Comparison of ENCODE assay signal across 24 mouse cellular contexts in genomic region chr11:114281846-114282245, GRCm38 (mm10).
DNase-seq lines count a peak whose midpoint lies in the region; ATAC-seq and TF ChIP-seq lines count a peak whose summit lies in the region.
"Had no signal": no experiment of that assay in that cellular context is flagged by ENCODE, and none has a peak within 500 bp of the region (broad histone marks: within the 10 kb centered on the region; RNA-seq: fewer than 3 reads in every experiment).

No protein-coding gene starts in this region.

- no peak for TF ChIP-seq CTCF in hindbrain, postnatal 0 days (IDR thresholded peaks at IDR 0.05; ENCODE audit: low read depth)

- H3K27me3 ChIP-seq in hindbrain, embryonic 10.5 days (ENCODE audit: insufficient read depth, poor library complexity, severe bottlenecking), result no peaks in the 10 kb centered on the region
- no peaks in the 10 kb centered on the region for H3K27me3 ChIP-seq in hindbrain, postnatal 0 days (ENCODE audit: insufficient read depth, low read length)
- H3K27me3 ChIP-seq: Patski had no signal

- DNase-seq in hindbrain, embryonic 10.5 days (ENCODE audit: low spot score), result no peak
- DNase-seq in hindbrain, postnatal 0 days (ENCODE audit: low spot score), result no peak
- DNase-seq in ES-CJ7 (ENCODE audit: low read depth, low spot score) (peak; percentile 76), R1 (ENCODE audit: low read depth, low spot score) (peak; percentile 59), ZHBTc4 (ENCODE audit: low read depth, low spot score) (peak; percentile 64)
- no peak for DNase-seq in layer of hippocampus, postnatal 10 days (ENCODE audit: low spot score in 2 of 2)
- no peak for DNase-seq in layer of hippocampus, adult 11-12 months (ENCODE audit: low spot score)
- no peak for DNase-seq in kidney, postnatal 25 days
- DNase-seq: adrenal gland, adult 2 months; adrenal gland, adult 8-10 months; adrenal gland, postnatal 10 days; adrenal gland, postnatal 14 days; adrenal gland, postnatal 25 days; adrenal gland, postnatal 36 days; B cell, adult 2 months; cerebellum, adult 11 months; cerebellum, adult 11-12 months; cerebellum, adult 18-20 months; cerebellum, adult 2 months; cerebellum, adult 8-10 months had no signal

- 81% methylated on average over 9 of the region's 9 CpGs for WGBS in hindbrain, embryonic 10.5 days
- 77% methylated on average over 9 of the region's 9 CpGs for WGBS in hindbrain, postnatal 0 days

- peak overlapping the region; percentile 53; the same call in 1 of the 2 replicates for H3K27ac ChIP-seq in hindbrain, embryonic 10.5 days
- no peak overlapping the region for H3K27ac ChIP-seq in hindbrain, postnatal 0 days

- no peaks in the 10 kb centered on the region for H3K9me3 ChIP-seq in hindbrain, embryonic 10.5 days
- no peaks in the 10 kb centered on the region for H3K9me3 ChIP-seq in hindbrain, postnatal 0 days (ENCODE audit: low read length)

- peaks cover 34% of the 10 kb centered on the region for H3K4me1 ChIP-seq in hindbrain, embryonic 10.5 days (replicated peaks)
- H3K4me1 ChIP-seq in hindbrain, postnatal 0 days (ENCODE audit: insufficient read depth, low read length), result peaks cover 6% of the 10 kb centered on the region; the same call in 1 of the 2 replicates

- no peak overlapping the region for H3K4me2 ChIP-seq in hindbrain, postnatal 0 days (ENCODE audit: low read depth, low read length)

- H3K4me3 ChIP-seq in hindbrain, embryonic 10.5 days, result no peak overlapping the region
- no peak overlapping the region for H3K4me3 ChIP-seq in hindbrain, postnatal 0 days (ENCODE audit: low read length)

- ATAC-seq in hindbrain, postnatal 0 days, result no peak
- ATAC-seq: activated CD4-positive, CD25-positive, alpha-beta regulatory T cell, adult 4 months; CD4-positive, CD25-positive, alpha-beta regulatory T cell, adult 4 months; Patski had no signal

- no peaks in the 10 kb centered on the region for H3K36me3 ChIP-seq in hindbrain, embryonic 10.5 days
- H3K36me3 ChIP-seq in hindbrain, postnatal 0 days (ENCODE audit: insufficient read depth, low read length), result no peaks in the 10 kb centered on the region
- H3K36me3 ChIP-seq: G1E had no signal

- no peak overlapping the region for H3K9ac ChIP-seq in hindbrain, postnatal 0 days (replicated peaks; ENCODE audit: low read length)

Comparison
In these comparisons a context has a peak if more than half of its experiments do, and no peak if none do; other contexts are left out.
1. DNase-seq: peak in ES-CJ7 (single experiment), R1 (single experiment) and ZHBTc4 (single experiment); none in hindbrain, embryonic 10.5 days (single experiment), hindbrain, postnatal 0 days (single experiment), layer of hippocampus, postnatal 10 days (0 of 2), layer of hippocampus, adult 11-12 months (single experiment) and kidney, postnatal 25 days (0 of 2).